Mouse (Mus musculus) liver, embryonic 16.5 days (tissue): ENCODE data around the gene Dpep3. TPM values are rescaled to one million over a fixed set of nuclear protein-coding genes. Genes with fewer than 3 reads are reported as not detected.
A peak's percentile ranks its signal among the peaks of the same experiment; 100 is the strongest.

Experiments used
- ATAC-seq: fragments of 200-750 bp; cut with Nextera tagmentation; 2 replicates; pipeline ENCODE4 v1.8.0; 2017; ENCODE audit warnings: low read depth, mild to moderate bottlenecking, moderate number of reproducible peaks, moderate library complexity
- H3K27ac ChIP-seq: fragments of 300-500 bp; sonication (generic); 2 replicates; pipeline ENCODE4 v1.5.1; 2014; ENCODE audit warnings: mild to moderate bottlenecking, low read length
- H3K27me3 ChIP-seq: fragments of 300-500 bp; sonication (generic); 2 replicates; pipeline ENCODE4 v1.6.1; 2014; ENCODE audit warnings: low read depth, low read length, mixed read lengths; ENCODE audit not compliant: control insufficient read depth, insufficient read depth
- H3K36me3 ChIP-seq: fragments of 300-500 bp; sonication (generic); 2 replicates; pipeline ENCODE4 v1.6.1; 2014; ENCODE audit warnings: mild to moderate bottlenecking; ENCODE audit not compliant: control insufficient read depth, insufficient read depth
- H3K4me1 ChIP-seq: fragments of 300-500 bp; sonication (generic); 2 replicates; pipeline ENCODE4 v1.6.1; 2014; ENCODE audit warnings: low read depth, low read length, mixed read lengths; ENCODE audit not compliant: control insufficient read depth
- H3K4me2 ChIP-seq: fragments of 300-500 bp; sonication (generic); 2 replicates; pipeline ENCODE4 v1.6.1; 2014; ENCODE audit warnings: low read depth, low read length, mixed read lengths
- H3K4me3 ChIP-seq: fragments of 300-500 bp; sonication (generic); 2 replicates; pipeline ENCODE4 v1.5.1; 2014; ENCODE audit warnings: low read depth, mild to moderate bottlenecking, low read length
- H3K9ac ChIP-seq: fragments of 300-500 bp; sonication (generic); 2 replicates; pipeline ENCODE4 v1.6.1; 2014; ENCODE audit warnings: low read depth, low read length
- H3K9me3 ChIP-seq: fragments of 300-500 bp; sonication (generic); replicated peaks from 2 replicates; pipeline ENCODE4 v1.6.1; 2016; ENCODE audit warnings: low read length; ENCODE audit not compliant: control insufficient read depth
- WGBS: fragments of 180-500 bp; shearing (Covaris S2); extraction: QIAGEN DNeasy Blood & Tissue Kit; methylation state at CpG from one replicate; pipeline ENCODE4 v1.1.7; 2014; ENCODE audit not compliant: insufficient replicate concordance; 5-methylcytosine and 5-hydroxymethylcytosine counted together
- polyA plus RNA-seq: library from polyadenylated mRNA; unstranded; fragments of >200 nt; fragmentation: Nextera tagmentation; extraction: Ambion mirVana; gene quantifications from 2 replicates; pipeline ENCODE4 v1.2.1, GENCODE M21; 2015

The Dpep3 gene
- polyA plus RNA-seq, 1 experiment from 2014 or later = not detected

- Histone ChIP-seq H3K27ac (peak within 1 kb of the TSS; percentile 89), H3K9ac (peak within 1 kb of the TSS; percentile 84), H3K4me3 (peak within 1 kb of the TSS; percentile 84), H3K4me1 (peaks cover 54% of the 10 kb centered on the region), H3K4me2 (peak within 1 kb of the TSS; percentile 96), H3K27me3 (no peaks in the 10 kb centered on the region), H3K9me3 (no peaks in the 10 kb centered on the region), H3K36me3 (no peaks in the 10 kb centered on the region)
- peak; percentile 81 for ATAC-seq
- WGBS = under 1% methylated on average over 47 of the region's 47 CpGs
Observed at GRCm38 (mm10) chr8:105965905-105966341, 13.3 kb downstream of the Dpep3 start, which contains the start of gene Slc12a4. TSS of gene Slc12a4 (minus strand) at chr8:105966097.

GRCm38 (mm10) chr8:105965266-105965904 lies 13.8 kb downstream of the Dpep3 start:
- no peaks in the 10 kb centered on the region for H3K9me3 ChIP-seq

GRCm38 (mm10) chr8:105964506-105965265 lies 14.5 kb downstream of the Dpep3 start:
- H3K27me3 ChIP-seq = no peaks in the 10 kb centered on the region
- no peaks in the 10 kb centered on the region for H3K9me3 ChIP-seq
- peak overlapping the region; percentile 84 for H3K9ac ChIP-seq
- peak overlapping the region; percentile 89 for H3K27ac ChIP-seq
- H3K4me1 ChIP-seq = peaks cover 56% of the 10 kb centered on the region
- no peaks in the 10 kb centered on the region for H3K36me3 ChIP-seq
- H3K4me3 ChIP-seq = peak overlapping the region; percentile 84
- 52% methylated on average over 12 of the region's 12 CpGs for WGBS
- ATAC-seq = no peak
- H3K4me2 ChIP-seq = peak overlapping the region; percentile 96

More at GRCm38 (mm10) chr8:105965266-105965904, 13.8 kb downstream of the Dpep3 start:
- H3K4me3 ChIP-seq = peak overlapping the region; percentile 84
- peak overlapping the region; percentile 96 for H3K4me2 ChIP-seq
- peak overlapping the region; percentile 89 for H3K27ac ChIP-seq
- ATAC-seq = peak; percentile 49
- H3K9ac ChIP-seq = peak overlapping the region; percentile 84
- H3K36me3 ChIP-seq = no peaks in the 10 kb centered on the region
- H3K4me1 ChIP-seq = peaks cover 56% of the 10 kb centered on the region
- no peaks in the 10 kb centered on the region for H3K27me3 ChIP-seq
- 1% methylated on average over 40 of the region's 40 CpGs for WGBS

GRCm38 (mm10) chr8:105961536-105961935 lies 17.7 kb downstream of the Dpep3 start:
- Histone ChIP-seq H3K36me3 (no peaks in the 10 kb centered on the region), H3K9ac (no peak overlapping the region), H3K4me1 (peaks cover 47% of the 10 kb centered on the region), H3K9me3 (no peaks in the 10 kb centered on the region), H3K27ac (no peak overlapping the region), H3K4me2 (peak overlapping the region; percentile 44), H3K27me3 (no peaks in the 10 kb centered on the region), H3K4me3 (peak overlapping the region; percentile 3; the same call in 1 of the 2 replicates)
- 28% methylated on average over 10 of the region's 10 CpGs for WGBS
- ATAC-seq = peak; percentile 22; the same call in 1 of the 2 replicates

GRCm38 (mm10) chr8:105961101-105961500 lies 18.1 kb downstream of the Dpep3 start:
- Histone ChIP-seq H3K27ac (no peak overlapping the region), H3K4me1 (peaks cover 43% of the 10 kb centered on the region), H3K9ac (no peak overlapping the region), H3K27me3 (no peaks in the 10 kb centered on the region), H3K36me3 (no peaks in the 10 kb centered on the region), H3K9me3 (no peaks in the 10 kb centered on the region), H3K4me3 (peak overlapping the region; percentile 3; the same call in 1 of the 2 replicates), H3K4me2 (peak overlapping the region; percentile 44)
- WGBS = 51% methylated on average over 14 of the region's 14 CpGs
- ATAC-seq = no peak

- H3K4me2 ChIP-seq = no peak overlapping the region
- H3K27me3 ChIP-seq = no peaks in the 10 kb centered on the region
- no peak overlapping the region for H3K27ac ChIP-seq
- H3K9me3 ChIP-seq = no peaks in the 10 kb centered on the region
- WGBS = 77% methylated on average over 7 of the region's 7 CpGs
- ATAC-seq = peak; percentile 70
- peaks cover 28% of the 10 kb centered on the region for H3K4me1 ChIP-seq
- H3K9ac ChIP-seq = no peak overlapping the region
- H3K4me3 ChIP-seq = no peak overlapping the region
- no peaks in the 10 kb centered on the region; the same call in 1 of the 2 replicates for H3K36me3 ChIP-seq
Observed at GRCm38 (mm10) chr8:105959350-105959749, 19.9 kb downstream of the Dpep3 start.

GRCm38 (mm10) chr8:105957813-105958212 lies 21.4 kb downstream of the Dpep3 start:
- Histone ChIP-seq H3K27me3 (no peaks in the 10 kb centered on the region), H3K27ac (no peak overlapping the region), H3K9ac (no peak overlapping the region), H3K4me3 (no peak overlapping the region), H3K9me3 (no peaks in the 10 kb centered on the region), H3K4me1 (peaks cover 19% of the 10 kb centered on the region), H3K36me3 (peaks cover 6% of the 10 kb centered on the region), H3K4me2 (no peak overlapping the region)
- 42% methylated on average over 3 of the region's 4 CpGs for WGBS
- ATAC-seq = no peak

- no peak overlapping the region for H3K4me3 ChIP-seq
- H3K4me1 ChIP-seq = peaks cover 11% of the 10 kb centered on the region
- no peak overlapping the region for H3K9ac ChIP-seq
- H3K9me3 ChIP-seq = no peaks in the 10 kb centered on the region
- peaks cover 9% of the 10 kb centered on the region for H3K36me3 ChIP-seq
- H3K27me3 ChIP-seq = no peaks in the 10 kb centered on the region
- H3K27ac ChIP-seq = no peak overlapping the region
- 89% methylated on average over 4 of the region's 4 CpGs for WGBS
- no peak for ATAC-seq
- no peak overlapping the region for H3K4me2 ChIP-seq
Observed at GRCm38 (mm10) chr8:105956556-105956955, 22.7 kb downstream of the Dpep3 start.
